Mouse (Mus musculus) urinary bladder, adult 18-20 months (tissue): ENCODE data around the gene Nol12.

Source experiments
- DNase-seq, 2 experiments: peaks; one replicate each; pipeline ENCODE4 v3.0.0; 2022; ENCODE audit warnings: low spot score in 2 of 2, mixed read lengths in 2 of 2

The Nol12 gene

DNA sequence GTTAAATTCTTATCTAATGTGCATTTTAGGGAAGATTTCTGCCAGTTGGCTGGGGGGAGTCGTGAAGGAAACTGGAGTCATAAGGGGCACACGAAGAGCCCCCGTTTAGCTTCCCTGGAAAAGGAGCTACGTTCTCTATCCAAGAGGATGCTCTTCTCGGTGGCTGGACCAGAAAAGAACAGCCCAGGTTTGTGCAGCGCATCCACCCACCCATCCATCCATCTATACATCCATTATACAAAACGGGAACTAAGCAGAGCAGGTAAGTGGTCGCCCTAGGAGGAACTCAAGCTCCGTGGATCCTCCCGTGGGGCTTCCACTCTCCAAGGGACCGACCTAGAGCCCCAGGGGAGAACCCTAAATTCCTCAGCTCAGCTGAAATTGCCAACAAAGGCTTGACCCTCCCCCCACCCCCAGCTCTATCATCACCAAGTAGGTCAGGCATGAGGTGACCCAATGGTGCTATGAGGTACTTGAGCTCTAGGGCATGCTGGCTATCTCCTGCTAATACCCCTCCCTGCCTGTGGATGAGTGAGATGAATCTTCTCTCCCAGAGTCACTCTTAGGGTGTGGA lies 13.5 kb downstream of the Nol12 start:
- DNase-seq, result no peak

DNA sequence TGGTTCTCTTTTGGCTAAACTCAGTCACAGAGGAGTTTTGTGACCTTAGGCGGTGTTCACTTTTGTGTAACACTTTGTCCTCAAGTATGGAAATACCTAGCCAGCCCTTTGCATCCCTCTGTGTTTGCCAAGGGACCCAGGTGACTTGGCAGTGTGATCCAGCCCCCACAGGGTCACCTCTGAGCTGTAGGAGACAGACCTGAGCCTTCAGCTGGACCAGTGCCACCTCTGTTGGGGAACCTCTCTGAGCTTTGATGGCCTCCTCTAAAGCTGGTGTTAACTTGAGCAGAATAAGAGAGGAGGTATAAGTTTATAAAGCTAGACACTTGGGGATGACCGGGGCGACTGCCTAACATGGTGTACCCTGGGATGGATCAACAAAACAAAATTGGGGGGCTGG lies 14.2 kb downstream of the Nol12 start:
- no peak for DNase-seq

- DNase-seq, result no peak
Observed at GRCm38 (mm10) chr15:78955663-78956062, 20.9 kb downstream of the Nol12 start.

- DNase-seq, result no peak
Observed at GRCm38 (mm10) chr15:78956351-78956750, 21.6 kb downstream of the Nol12 start.

DNA sequence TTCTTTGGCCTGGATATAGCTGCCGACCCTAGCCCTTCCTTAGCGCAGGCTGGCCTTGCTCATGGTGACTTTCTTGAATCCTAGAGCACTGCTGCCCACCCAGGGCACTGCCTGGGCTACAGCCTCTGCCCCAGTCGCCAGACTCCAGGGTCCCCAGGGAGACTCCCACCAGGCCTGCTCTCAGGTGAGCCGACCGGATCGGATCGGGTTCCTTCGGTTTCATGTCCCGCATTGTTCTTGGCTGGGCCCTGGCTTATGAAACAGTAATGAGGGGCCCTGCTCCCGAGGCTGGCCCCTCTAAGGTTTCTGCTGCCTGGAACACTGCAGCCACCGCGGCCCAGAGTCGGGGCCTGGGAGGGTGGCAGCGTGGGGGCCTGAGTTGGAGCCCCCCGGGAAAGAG lies 22.3 kb downstream of the Nol12 start:
- no peak for DNase-seq

DNA sequence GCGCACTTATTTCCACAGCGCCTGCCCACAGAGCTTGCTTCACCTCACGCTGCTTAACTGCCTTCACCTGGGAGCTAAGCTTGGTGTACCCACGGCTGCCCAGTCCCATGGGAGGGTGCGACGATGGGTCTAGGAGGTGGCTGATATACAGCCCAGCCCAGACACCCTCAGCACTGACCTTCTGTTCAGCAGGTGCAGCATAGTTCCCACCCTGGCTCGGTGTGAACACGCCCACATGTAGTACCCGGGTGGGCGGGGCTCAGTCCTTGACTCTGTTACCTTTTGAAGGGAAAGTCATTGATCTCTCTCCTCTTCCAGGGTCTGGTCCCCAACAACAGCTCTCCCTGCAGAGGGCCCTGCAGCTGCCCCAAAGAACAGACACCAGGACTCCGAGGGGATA lies 24.8 kb downstream of the Nol12 start:
- no peak for DNase-seq

DNA sequence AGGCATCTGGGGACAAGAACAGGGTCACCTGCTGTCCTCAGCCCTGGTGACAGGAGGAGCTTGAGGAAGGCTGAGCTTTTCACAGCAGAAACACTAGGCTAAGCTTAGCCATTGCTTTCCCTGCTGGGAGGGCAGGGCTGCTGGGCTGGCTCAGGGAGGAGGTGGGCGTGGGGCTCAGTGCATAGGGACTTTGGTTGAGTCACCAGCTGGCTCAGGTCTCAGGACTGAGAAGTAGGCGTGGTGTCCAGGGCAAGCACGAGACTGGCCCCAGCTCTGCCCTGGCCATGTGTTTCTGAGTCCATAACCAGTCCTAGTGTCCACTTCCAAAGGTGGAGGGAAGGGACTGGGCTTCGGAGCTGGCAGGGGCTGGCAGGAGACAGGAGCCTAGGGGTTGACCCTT lies 25.4 kb downstream of the Nol12 start:
- peak; percentile 42 to 71 for DNase-seq

- DNase-seq, result peak in 1 of 2 experiments; percentile 30
Observed at GRCm38 (mm10) chr15:78962885-78963284, 28.2 kb downstream of the Nol12 start.

DNA sequence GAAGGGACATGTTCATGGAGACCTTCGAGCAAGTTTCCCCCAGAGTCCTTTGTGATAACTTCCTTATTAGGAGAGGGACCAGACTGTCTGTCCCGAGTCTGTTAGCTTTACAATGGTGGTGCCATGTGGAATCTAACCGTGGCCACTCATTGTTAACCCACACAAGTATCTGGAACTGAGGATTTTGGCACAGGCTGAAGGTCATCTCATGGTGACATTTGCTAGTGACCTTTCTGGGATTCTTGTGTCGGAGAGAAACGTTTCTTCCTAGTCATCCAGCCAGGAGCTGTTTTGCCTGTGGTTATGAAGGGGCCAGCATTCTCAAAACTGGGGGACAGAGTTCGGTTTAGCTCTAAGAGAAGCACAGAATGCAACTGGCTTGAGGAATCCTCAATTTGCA lies 36.9 kb downstream of the Nol12 start:
- no peak for DNase-seq

DNA sequence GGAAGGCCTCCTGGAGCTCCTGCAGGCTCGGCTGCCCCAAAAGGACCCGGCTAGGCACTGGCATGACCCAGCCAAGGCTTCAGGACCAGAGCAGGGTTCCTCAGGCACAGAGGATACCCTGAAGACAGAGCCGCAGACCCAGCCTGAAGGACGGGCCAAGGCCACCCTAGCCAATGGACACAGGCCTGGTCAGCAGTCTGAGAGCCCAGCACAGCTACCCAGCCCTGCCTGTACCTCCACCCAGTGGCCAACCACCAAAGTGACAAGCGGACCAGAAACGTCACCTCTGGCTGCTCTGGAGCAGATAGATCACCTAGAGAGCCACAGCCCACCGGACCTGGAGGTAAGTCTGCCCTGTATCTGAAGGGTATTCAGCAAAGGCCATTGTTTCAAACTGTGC lies 39.2 kb downstream of the Nol12 start:
- DNase-seq, result no peak

DNA sequence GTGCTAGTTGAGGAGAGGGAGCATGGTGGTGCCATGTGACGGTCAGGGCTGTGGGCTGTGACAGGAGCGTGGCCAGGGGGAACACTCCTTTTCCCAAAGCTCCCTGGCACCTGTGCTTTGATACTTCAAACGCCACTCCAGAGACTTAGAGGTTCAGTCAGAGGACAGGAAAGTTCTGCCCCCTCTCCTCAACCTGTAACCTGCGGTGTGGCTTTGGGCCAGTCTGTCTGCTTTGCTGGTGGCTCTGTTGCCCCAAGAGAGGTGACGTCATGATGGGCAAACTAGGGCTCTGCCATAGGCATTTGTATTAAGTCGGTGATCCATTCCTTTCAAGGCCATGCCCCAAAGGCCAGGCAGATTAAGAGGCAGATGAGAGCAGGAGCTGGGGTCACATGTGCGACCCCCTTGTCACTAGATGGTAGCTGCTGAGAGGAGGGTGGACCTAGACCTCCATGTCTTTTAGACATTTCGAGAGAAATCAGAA lies 43.0 kb downstream of the Nol12 start:
- DNase-seq, result no peak

DNA sequence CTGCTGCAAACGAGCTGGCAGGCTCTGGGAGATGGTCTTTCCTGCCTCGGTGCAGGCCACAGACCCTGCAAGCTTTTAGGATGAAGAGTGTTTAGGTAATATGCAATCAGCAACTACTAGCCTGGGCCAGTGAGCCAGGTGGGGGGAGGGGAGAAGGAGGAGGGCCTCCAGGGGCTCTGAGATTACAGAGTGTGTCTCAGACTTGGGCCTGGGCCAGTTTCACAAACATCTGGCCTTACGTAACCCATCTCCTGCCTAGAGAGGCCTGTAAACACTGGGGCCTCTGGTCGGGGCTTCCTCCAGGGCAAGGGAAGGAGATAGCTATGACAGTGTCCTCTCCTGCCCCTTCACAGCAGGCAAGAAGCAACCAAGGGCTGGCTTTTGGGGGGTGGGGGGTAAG lies 44.1 kb downstream of the Nol12 start:
- DNase-seq, result peak in 1 of 2 experiments; percentile 77

DNA sequence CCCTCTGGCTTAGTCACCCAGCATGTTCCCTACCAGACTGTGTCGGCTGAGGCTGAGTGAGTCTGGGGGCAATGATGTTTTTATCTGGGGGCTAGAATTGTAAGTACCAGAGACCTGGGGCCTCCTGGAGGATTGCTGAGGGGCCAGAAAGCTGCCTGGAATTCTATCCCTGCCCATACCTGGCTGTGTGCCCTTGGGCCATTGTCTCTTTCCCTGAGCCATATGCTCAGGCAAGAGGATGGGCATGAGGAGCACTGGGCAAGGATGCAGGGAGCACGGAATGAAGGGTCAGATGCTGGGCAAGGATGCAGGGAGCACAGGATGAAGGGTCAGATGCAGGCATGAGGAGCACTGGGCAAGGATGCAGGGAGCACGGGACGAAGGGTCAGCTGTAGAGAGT lies 45.4 kb downstream of the Nol12 start:
- DNase-seq, result no peak

DNA sequence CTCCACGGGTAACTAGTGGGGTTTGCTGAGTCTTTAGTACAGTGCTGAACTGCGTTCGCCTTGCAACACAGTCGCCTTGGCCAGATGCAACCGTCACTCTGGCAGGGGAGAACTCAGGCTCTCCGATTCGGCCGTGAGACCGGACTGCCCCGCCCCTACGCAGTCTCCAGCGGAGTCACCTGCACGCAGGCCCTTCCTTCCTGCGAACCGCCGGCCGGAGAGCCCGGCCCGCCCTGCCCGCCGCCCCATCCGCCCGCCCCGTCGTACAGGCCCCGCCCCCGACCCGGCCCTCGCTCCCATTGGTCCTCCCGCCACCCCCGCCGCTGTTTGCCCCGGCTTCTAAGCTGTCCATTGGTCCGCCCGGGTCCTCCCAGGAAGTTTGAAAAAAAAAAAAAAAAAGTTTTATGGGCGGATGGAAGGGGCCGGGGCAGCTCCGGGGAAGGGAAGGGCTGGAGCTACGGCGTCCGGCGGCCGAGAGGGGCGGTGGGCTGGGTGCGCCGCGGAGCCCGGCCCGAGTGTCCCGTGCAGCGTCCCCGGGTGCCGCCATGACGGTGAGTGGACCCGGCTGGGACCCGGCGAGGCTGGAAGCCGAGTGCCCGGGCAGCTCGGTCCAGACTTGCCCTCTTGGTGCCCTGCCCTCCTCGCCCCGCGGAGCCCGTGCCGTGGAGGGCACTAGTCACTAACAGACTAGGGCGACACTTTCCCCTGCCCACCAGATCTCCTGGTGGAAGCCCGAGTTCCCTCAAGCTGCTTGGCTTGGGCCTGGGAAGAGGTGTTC lies 48.1 kb downstream of the Nol12 start:
- peak; percentile 76 to 88 for DNase-seq

DNA sequence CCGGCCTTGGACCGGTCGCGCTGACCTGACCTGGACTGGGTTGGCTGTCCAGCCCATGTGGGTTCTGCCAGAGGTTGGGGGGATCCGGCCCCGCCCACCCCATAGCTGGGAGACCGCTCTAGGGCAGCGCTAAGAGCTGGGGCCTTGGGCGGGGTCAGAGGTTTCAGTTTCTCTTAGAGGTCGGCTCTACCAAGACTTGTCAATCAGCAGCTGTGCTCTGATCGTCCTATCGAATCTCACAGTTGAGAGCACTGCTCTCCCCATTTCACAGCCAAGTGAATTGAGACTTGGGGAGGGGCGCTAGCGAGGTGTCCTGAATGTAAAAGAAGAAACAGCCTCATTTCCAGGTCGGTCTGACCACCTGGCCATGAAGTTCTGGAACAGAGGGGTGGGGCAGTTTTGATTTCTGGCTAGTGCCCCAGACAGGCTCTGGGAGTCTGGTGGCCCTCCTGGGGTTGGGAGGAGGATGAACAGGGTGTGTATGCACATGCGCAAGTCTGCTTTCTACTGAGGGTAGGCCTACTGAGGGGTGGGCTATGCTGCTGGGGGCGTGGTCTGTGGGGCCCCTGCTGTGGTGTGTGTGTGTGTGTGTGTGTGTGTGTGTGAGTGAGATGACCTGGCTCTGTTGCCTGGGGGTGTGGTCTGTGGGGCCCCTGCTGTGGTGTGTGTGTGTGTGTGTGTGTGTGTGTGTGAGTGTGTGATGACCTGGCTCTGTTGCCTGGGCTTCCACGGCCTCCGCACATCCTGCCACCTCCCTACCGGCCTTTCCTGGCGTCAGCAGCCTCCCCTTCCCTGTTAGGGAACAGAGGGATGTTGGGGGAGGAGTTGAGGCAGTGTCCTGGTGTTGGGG lies 48.9 kb downstream of the Nol12 start:
- peak; percentile 28 to 38 for DNase-seq

DNA sequence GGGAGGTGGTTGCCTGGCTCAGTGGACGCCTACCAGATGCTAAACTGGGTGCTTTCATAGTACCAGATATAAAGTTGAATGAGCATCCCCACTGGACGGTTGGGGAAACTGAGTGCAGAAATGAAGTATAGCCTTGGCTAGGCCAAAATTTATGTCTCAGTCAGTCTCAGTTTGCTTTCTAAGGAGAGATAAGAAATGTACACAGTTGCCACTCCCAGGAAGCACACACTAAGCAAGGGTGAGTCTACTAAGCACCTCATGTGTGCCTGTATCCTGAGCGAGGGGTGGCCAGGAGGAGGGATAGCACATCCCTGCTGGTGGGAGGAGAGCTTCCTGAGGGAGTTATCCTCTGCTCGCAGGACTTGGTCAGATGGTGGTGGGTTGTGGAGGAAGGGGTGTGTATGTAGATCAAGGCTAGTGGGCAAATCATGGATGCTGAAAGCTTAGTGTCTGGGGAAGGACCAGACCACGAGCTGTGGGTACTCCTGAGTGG lies 49.6 kb downstream of the Nol12 start:
- no peak for DNase-seq

DNA sequence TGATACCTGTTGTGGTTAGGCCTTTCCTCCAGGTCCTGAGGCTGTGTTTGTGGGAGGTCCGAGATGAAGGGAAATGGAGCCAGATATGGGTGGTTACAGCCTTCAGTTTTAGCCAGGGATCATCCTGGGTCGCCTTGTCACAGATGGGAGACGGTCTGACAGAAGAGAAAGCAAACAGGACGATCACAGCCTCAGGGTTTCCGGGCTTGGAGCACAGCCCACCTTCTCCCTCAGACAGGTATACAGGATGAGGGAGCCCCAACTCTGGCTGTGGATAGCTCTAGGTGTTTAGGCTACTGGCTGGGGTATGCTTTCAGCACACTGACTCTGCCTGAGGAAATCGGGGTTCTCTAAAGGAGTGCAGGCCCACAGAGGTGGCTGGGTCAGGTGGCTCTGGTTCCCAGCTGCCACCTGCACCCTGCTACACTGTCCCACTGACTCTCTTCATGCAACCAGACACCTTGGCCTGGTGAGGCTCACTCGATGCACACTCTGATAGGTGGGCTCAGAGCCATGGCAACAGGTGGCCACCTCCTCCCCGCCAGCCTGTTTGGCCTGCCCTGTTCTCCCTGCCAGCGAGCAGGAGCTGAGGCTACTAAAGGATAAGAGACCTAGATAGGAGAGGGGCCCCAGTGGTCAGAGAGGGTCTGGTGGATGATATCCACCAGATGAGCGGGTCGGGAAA lies 51.9 kb downstream of the Nol12 start:
- DNase-seq, result no peak

DNA sequence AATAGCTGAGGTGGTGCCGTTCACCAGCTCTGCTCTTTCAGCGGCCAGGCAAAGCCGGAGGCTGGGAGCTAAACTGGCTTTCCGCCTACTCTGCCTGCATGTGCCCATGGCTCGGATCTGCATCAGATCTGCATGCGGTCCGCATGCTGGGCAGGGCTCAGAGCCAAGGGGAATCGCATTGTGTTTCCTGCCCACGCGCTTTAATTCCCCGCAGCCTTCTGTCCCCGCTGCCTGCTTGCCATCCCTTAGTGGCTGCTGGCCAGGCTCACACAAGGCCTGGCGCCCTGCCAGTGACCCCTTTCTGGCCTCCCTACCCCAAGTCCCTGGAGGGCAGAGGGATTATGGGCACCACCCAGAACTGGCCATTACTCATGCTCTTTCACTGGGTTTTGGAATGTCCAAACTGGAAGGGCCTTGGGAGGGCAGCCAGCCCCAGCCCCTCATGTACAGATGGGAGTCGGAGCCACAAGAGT lies 53.8 kb downstream of the Nol12 start:
- DNase-seq, result peak in 1 of 2 experiments; percentile 36

DNA sequence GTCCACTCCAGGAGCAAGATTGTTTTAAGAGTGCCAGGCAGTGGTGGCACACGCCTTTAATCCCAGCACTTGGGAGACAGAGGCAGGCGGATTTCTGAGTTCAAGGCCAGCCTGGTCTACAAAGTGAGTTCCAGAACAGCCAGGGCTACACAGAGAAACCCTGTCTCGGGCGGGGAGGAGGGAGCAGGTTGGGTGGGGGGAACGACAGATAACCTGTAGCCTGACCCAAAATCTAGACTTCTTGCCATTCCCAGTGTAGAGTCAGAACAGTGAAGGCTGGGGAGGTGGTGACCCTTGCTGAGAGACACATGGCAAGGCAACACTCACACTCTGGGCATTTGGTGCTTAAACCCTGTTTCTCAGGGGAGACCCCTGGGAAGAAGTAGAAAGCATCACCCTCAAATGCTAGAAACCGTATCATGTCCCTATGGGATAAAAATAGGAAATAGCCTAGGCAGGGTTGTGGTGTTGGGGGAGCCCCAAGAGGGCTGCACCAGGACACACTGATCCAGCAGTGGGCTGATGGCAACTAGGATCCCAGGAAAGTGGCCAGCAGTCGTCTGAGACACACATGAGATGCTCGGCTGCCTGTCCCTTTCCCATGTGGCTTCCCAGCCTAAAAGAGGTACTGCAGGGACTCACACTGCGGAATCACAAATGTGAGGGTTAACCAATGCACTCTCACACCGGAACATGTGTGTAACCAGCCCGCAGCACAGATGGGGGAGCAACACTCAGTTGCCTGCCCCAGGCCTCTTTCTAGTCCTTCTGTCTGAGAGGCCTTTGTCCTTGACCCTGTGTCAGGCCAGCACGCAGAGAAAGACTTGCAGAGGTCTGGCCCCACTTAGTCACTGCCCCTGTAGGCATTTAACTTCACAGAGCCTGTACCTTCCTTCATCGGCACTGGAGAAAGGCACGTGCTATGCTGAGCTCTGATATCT lies 54.7 kb downstream of the Nol12 start:
- no peak for DNase-seq

DNA sequence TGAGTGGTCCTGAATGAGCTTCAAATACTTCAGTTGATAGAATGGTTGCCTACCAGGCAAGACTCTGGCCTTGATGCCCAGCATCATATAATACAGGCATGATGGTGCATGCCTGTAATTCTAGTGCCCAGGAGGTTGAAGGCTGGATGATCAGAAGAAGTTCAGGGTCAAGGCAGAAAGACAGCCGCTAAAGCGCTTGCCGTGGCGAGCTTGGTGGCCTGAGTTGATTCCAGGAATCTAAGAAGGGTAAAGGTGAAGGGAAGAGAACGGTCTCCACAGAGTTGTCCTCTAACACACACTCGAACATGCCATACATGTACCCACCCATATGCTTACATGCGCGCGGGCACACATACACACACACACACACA lies 55.3 kb downstream of the Nol12 start:
- no peak for DNase-seq
